Mouse (Mus musculus) bone marrow macrophage, adult 2 months (primary cell): Measurements from ENCODE around the gene Gm12569. TPM values are rescaled to one million over a fixed set of nuclear protein-coding genes. Genes with fewer than 3 reads are reported as not detected.

Source experiments
- H3K27ac ChIP-seq: 2 replicates; pipeline ENCODE4 v1.5.1; 2012; ENCODE audit warnings: low read depth, low read length; ENCODE audit not compliant: insufficient read depth
- H3K4me1 ChIP-seq: 2 replicates; pipeline ENCODE4 v1.6.1; 2012; ENCODE audit warnings: low read length; ENCODE audit not compliant: control insufficient read depth, insufficient read depth
- H3K4me3 ChIP-seq: 2 replicates; pipeline ENCODE4 v1.5.1; 2012; ENCODE audit warnings: mild to moderate bottlenecking, low read length, moderate library complexity; ENCODE audit not compliant: insufficient read depth
- CTCF ChIP-seq: IDR thresholded peaks from 2 replicates; pipeline ENCODE4 v1.5.1; 2012; ENCODE audit warnings: low read depth, mild to moderate bottlenecking, low read length, moderate library complexity
- POLR2A ChIP-seq: IDR thresholded peaks from 2 replicates; pipeline ENCODE4 v1.6.1; 2012; ENCODE audit warnings: mild to moderate bottlenecking, low read depth, low read length, borderline replicate concordance
- polyA plus RNA-seq: library from polyadenylated mRNA; stranded (reverse); fragments of >200 nt; gene quantifications from 2 replicates; pipeline ENCODE4 v1.2.4, GENCODE M21; 2012; ENCODE audit not compliant: missing spikeins, insufficient read depth, insufficient read length

The Gm12569 gene
- polyA plus RNA-seq, 1 experiment: not detected

- Histone ChIP-seq H3K4me3 (peak within 1 kb of the TSS; percentile 85), H3K4me1 (peaks cover 13% of the 10 kb centered on the region), H3K27ac (peak within 1 kb of the TSS; percentile 78)
- TF ChIP-seq POLR2A: peak; percentile 62; the same call in 1 of the 2 replicates
- TF ChIP-seq CTCF: no peak
Observed at GRCm38 (mm10) chr11:51262342-51263285, 42.3 kb downstream of the Gm12569 start, which contains the start of gene BC049762. Gene BC049762, minus strand, starts transcription at chr11:51263046.

- Histone ChIP-seq H3K27ac (peak overlapping the region; percentile 78), H3K4me3 (peak overlapping the region; percentile 85), H3K4me1 (peaks cover 13% of the 10 kb centered on the region)
- no peak for TF ChIP-seq CTCF
- TF ChIP-seq POLR2A: no peak
Observed at GRCm38 (mm10) chr11:51263286-51263831, 43.1 kb downstream of the Gm12569 start.

GRCm38 (mm10) chr11:51264352-51264751 is 44.1 kb downstream of the Gm12569 start:
- Histone ChIP-seq H3K4me3 (peak overlapping the region; percentile 85), H3K4me1 (peaks cover 13% of the 10 kb centered on the region), H3K27ac (peak overlapping the region; percentile 31)
- no peak for TF ChIP-seq CTCF
- TF ChIP-seq POLR2A: no peak

GRCm38 (mm10) chr11:51265326-51265725 is 45.1 kb downstream of the Gm12569 start:
- Histone ChIP-seq H3K4me1 (peaks cover 13% of the 10 kb centered on the region), H3K4me3 (peak overlapping the region; percentile 85), H3K27ac (peak overlapping the region; percentile 74)
- TF ChIP-seq CTCF (peak; percentile 57; the same call in 1 of the 2 replicates), POLR2A (no peak)

- Histone ChIP-seq H3K4me1 (0 out of 2 replicates have a peak, but pooled peaks cover 2% of the 10 kb centered on the region), H3K27ac (no peak overlapping the region), H3K4me3 (no peak overlapping the region)
- TF ChIP-seq CTCF (no peak), POLR2A (no peak)
Observed at GRCm38 (mm10) chr11:51274418-51274817, 54.1 kb downstream of the Gm12569 start.

Other genes with a start within 250 kb of the Gm12569 start
- gene Olfr1377, start 238.5 kb upstream of the Gm12569 start, polyA plus RNA-seq: not detected in 2 replicates
- gene Olfr51, start 216.9 kb upstream of the Gm12569 start, polyA plus RNA-seq: not detected in 2 replicates
- not detected in 2 replicates for gene Olfr54, start 206.2 kb upstream of the Gm12569 start, polyA plus RNA-seq
- gene Olfr1375, start 172.4 kb upstream of the Gm12569 start, polyA plus RNA-seq: not detected in 2 replicates
- gene Zfp354a, start 161.2 kb upstream of the Gm12569 start, polyA plus RNA-seq: not detected in 2 replicates
- gene Clk4, start 41.3 kb downstream of the Gm12569 start, polyA plus RNA-seq: 114 and 143 TPM in 2 replicates
- not detected in 2 replicates for gene BC049762, start 42.6 kb downstream of the Gm12569 start, polyA plus RNA-seq
- gene Col23a1, start 69.4 kb downstream of the Gm12569 start, polyA plus RNA-seq: 0.13 TPM in 1 of 2 replicates, not detected in the other